Comparison of ENCODE assay signal across 11 mouse cellular contexts in the genomic region with DNA sequence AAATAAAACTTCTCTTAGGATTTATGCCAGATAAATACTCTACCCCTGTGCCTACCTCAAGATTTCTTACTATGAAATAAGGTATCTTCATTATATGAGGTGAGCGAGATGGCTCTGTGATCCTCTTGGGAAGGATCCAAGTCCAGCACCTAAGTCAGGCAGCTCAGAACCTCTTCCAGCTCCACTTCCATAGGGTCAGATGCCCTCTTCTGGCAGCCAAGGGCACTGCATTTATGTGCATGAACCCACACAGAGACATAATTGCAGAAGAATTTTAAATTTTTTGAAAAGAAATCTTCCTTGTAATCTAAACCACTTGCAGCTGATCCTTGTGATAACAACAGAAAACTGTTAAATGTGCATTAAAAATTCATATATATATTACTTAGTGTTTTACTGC.
DNase-seq lines count a peak whose midpoint lies in the region; ATAC-seq and TF ChIP-seq lines count a peak whose summit lies in the region.
"Had no signal": no experiment of that assay in that cellular context is flagged by ENCODE, and none has a peak within 500 bp of the region (broad histone marks: within the 10 kb centered on the region; RNA-seq: fewer than 3 reads in every experiment).

No protein-coding gene starts in this region.

- no peaks in the 10 kb centered on the region for H3K36me3 ChIP-seq in ES-Bruce4 (ENCODE audit: control insufficient read depth, insufficient read depth, low read length, poor library complexity, severe bottlenecking)
- H3K36me3 ChIP-seq: embryonic facial prominence, embryonic 10.5 days; forebrain, embryonic 15.5 days had no signal

- DNase-seq in kidney, postnatal 4 days = peak; percentile 34 to 37
- no peak for DNase-seq in kidney, adult 9 months
- peak; percentile 32 for DNase-seq in 416B (ENCODE audit: low read depth)
- no peak for DNase-seq in cerebellum, adult 11 months
- no peak for DNase-seq in frontal cortex, postnatal 14 days (ENCODE audit: low spot score in 2 of 2)

- TF ChIP-seq POLR2A in ES-Bruce4 (IDR thresholded peaks at IDR 0.05; ENCODE audit: insufficient read depth, low read length) = no peak

- no peak for TF ChIP-seq EP300 in ES-Bruce4 (IDR thresholded peaks at IDR 0.05; ENCODE audit: insufficient read depth, low read depth, low read length)

- no peak overlapping the region for H3K9ac ChIP-seq in ES-Bruce4 (ENCODE audit: low read depth, poor library complexity, severe bottlenecking)
- H3K9ac ChIP-seq: forebrain, embryonic 15.5 days had no signal

- peaks cover 8% of the 10 kb centered on the region for H3K4me1 ChIP-seq in ES-Bruce4 (ENCODE audit: control insufficient read depth, insufficient read depth, low read length)

- no peak overlapping the region for H3K4me3 ChIP-seq in ES-Bruce4 (ENCODE audit: low read depth, low read length)
- H3K4me3 ChIP-seq: embryonic facial prominence, embryonic 10.5 days; forebrain, embryonic 15.5 days had no signal

- peak; percentile 67 for TF ChIP-seq CTCF in ES-Bruce4 (IDR thresholded peaks at IDR 0.05; ENCODE audit: low read depth, low read length)

- H3K9me3 ChIP-seq in ES-Bruce4 (replicated peaks; ENCODE audit: control insufficient read depth, insufficient read depth, low read length, poor library complexity, severe bottlenecking) = no peaks in the 10 kb centered on the region
- H3K9me3 ChIP-seq: embryonic facial prominence, embryonic 10.5 days; forebrain, embryonic 15.5 days had no signal

- H3K27me3 ChIP-seq in ES-Bruce4 (ENCODE audit: control insufficient read depth, insufficient read depth, low read length, poor library complexity, severe bottlenecking) = no peaks in the 10 kb centered on the region
- H3K27me3 ChIP-seq: forebrain, embryonic 15.5 days had no signal

- ATAC-seq in granulocyte monocyte progenitor cell, adult 5-6 weeks (replicated peaks; ENCODE audit: poor library complexity, severe bottlenecking) = peak; percentile 48; the same call in 1 of the 2 replicates
- ATAC-seq: forebrain, embryonic 15.5 days; intestine, embryonic 16.5 days; midbrain, embryonic 16.5 days had no signal

- H3K27ac ChIP-seq in ES-Bruce4 (ENCODE audit: insufficient read depth, low read length) = no peak overlapping the region
- H3K27ac ChIP-seq: embryonic facial prominence, embryonic 10.5 days; forebrain, embryonic 15.5 days had no signal

Comparison
In these comparisons a context has a peak if more than half of its experiments do, and no peak if none do; other contexts are left out.
1. DNase-seq: peak in kidney, postnatal 4 days (2 of 2) and 416B (single experiment); none in kidney, adult 9 months (single experiment), cerebellum, adult 11 months (single experiment) and frontal cortex, postnatal 14 days (0 of 2).